Mouse (Mus musculus): ENCODE results near the gene Hid1. TPM values are rescaled to one million over a fixed set of nuclear protein-coding genes. Genes with fewer than 3 reads are reported as not detected.
A peak's percentile ranks its signal among the peaks of the same experiment; 100 is the strongest.

Hid1 gene
- polyA plus RNA-seq, 1 experiment from 2014 or later = 37.5 TPM

- H3K27me3 ChIP-seq (ENCODE audit: control insufficient read depth, insufficient read depth, low read length) = no peaks in the 10 kb centered on the region; the same call in 1 of the 2 replicates
- H3K4me3 ChIP-seq (ENCODE audit: low read depth, low read length) = no peak overlapping the region
- DNase-seq (ENCODE audit: low spot score) = no peak
- H3K27ac ChIP-seq (replicated peaks) = no peak overlapping the region
- ATAC-seq (ENCODE audit: low FRiP score, low TSS enrichment) = no peak
- H3K9me3 ChIP-seq (ENCODE audit: control insufficient read depth, low read length) = no peaks in the 10 kb centered on the region
- no peak overlapping the region for H3K4me2 ChIP-seq (replicated peaks; ENCODE audit: low read depth)
- H3K36me3 ChIP-seq (ENCODE audit: control insufficient read depth, insufficient read depth, low read length) = no peaks in the 10 kb centered on the region
- H3K4me1 ChIP-seq (replicated peaks; ENCODE audit: control insufficient read depth, insufficient read depth) = no peaks in the 10 kb centered on the region
- WGBS = 53% methylated on average over 7 of the region's 7 CpGs
- H3K9ac ChIP-seq (ENCODE audit: low read length) = no peak overlapping the region
- no peak for TF ChIP-seq CTCF (IDR thresholded peaks at IDR 0.05; ENCODE audit: low read depth)
Measured at GRCm38 (mm10) chr11:115370368-115370767, 2.8 kb upstream of the Hid1 start.

GRCm38 (mm10) chr11:115366706-115367394, 706 bp downstream of the Hid1 start:
- H3K36me3 ChIP-seq (ENCODE audit: control insufficient read depth, insufficient read depth, low read length) = no peaks in the 10 kb centered on the region

GRCm38 (mm10) chr11:115366039-115366705, 1.4 kb downstream of the Hid1 start:
- Histone ChIP-seq H3K4me1 (replicated peaks; ENCODE audit: control insufficient read depth, insufficient read depth) (no peaks in the 10 kb centered on the region), H3K4me2 (replicated peaks; ENCODE audit: low read depth) (peak overlapping the region; percentile 80), H3K36me3 (ENCODE audit: control insufficient read depth, insufficient read depth, low read length) (no peaks in the 10 kb centered on the region), H3K27me3 (ENCODE audit: control insufficient read depth, insufficient read depth, low read length) (no peaks in the 10 kb centered on the region; the same call in 1 of the 2 replicates), H3K27ac (replicated peaks) (peak overlapping the region; percentile 75), H3K4me3 (ENCODE audit: low read depth, low read length) (peak overlapping the region; percentile 56), H3K9me3 (ENCODE audit: control insufficient read depth, low read length) (no peaks in the 10 kb centered on the region), H3K9ac (ENCODE audit: low read length) (0 out of 2 replicates have a peak overlapping the region, but pooled peaks have one; percentile 64)
- WGBS = 40% methylated on average over 7 of the region's 7 CpGs
- TF ChIP-seq CTCF (IDR thresholded peaks at IDR 0.05; ENCODE audit: low read depth) (no peak), EP300 (optimal IDR thresholded peaks at IDR 0.05) (no peak)
- DNase-seq (ENCODE audit: low spot score) (no peak), ATAC-seq (ENCODE audit: low FRiP score, low TSS enrichment) (no peak)

More at GRCm38 (mm10) chr11:115366706-115367394, 706 bp downstream of the Hid1 start:
- H3K27ac ChIP-seq (replicated peaks) = peak overlapping the region; percentile 75
- H3K4me1 ChIP-seq (replicated peaks; ENCODE audit: control insufficient read depth, insufficient read depth) = no peaks in the 10 kb centered on the region
- peak; percentile 33 for ATAC-seq (ENCODE audit: low FRiP score, low TSS enrichment)
- H3K9ac ChIP-seq (ENCODE audit: low read length) = peak overlapping the region; percentile 64
- peak overlapping the region; percentile 56 for H3K4me3 ChIP-seq (ENCODE audit: low read depth, low read length)
- H3K4me2 ChIP-seq (replicated peaks; ENCODE audit: low read depth) = peak overlapping the region; percentile 80
- peak; percentile 78 for DNase-seq (ENCODE audit: low spot score)
- H3K27me3 ChIP-seq (ENCODE audit: control insufficient read depth, insufficient read depth, low read length) = no peaks in the 10 kb centered on the region; the same call in 1 of the 2 replicates
- no peaks in the 10 kb centered on the region for H3K9me3 ChIP-seq (ENCODE audit: control insufficient read depth, low read length)
- 4% methylated on average over 28 of the region's 28 CpGs for WGBS
- TF ChIP-seq CTCF (IDR thresholded peaks at IDR 0.05; ENCODE audit: low read depth) (no peak), EP300 (optimal IDR thresholded peaks at IDR 0.05) (no peak)

- H3K9me3 ChIP-seq (ENCODE audit: control insufficient read depth, low read length) = no peaks in the 10 kb centered on the region
- TF ChIP-seq CTCF (IDR thresholded peaks at IDR 0.05; ENCODE audit: low read depth) (no peak), EP300 (optimal IDR thresholded peaks at IDR 0.05) (no peak)
- H3K36me3 ChIP-seq (ENCODE audit: control insufficient read depth, insufficient read depth, low read length) = no peaks in the 10 kb centered on the region
- no peaks in the 10 kb centered on the region for H3K4me1 ChIP-seq (replicated peaks; ENCODE audit: control insufficient read depth, insufficient read depth)
- H3K4me2 ChIP-seq (replicated peaks; ENCODE audit: low read depth) = no peak overlapping the region
- peak overlapping the region; percentile 75 for H3K27ac ChIP-seq (replicated peaks)
- no peaks in the 10 kb centered on the region; the same call in 1 of the 2 replicates for H3K27me3 ChIP-seq (ENCODE audit: control insufficient read depth, insufficient read depth, low read length)
- peak; percentile 54; the same call in 1 of the 2 replicates for ATAC-seq (ENCODE audit: low FRiP score, low TSS enrichment)
- DNase-seq (ENCODE audit: low spot score) = peak; percentile 74
- H3K9ac ChIP-seq (ENCODE audit: low read length) = no peak overlapping the region
- H3K4me3 ChIP-seq (ENCODE audit: low read depth, low read length) = no peak overlapping the region
- 82% methylated on average over 3 of the region's 3 CpGs for WGBS
Measured at GRCm38 (mm10) chr11:115364136-115364535, 3.4 kb downstream of the Hid1 start.

GRCm38 (mm10) chr11:115359726-115360125, 7.8 kb downstream of the Hid1 start:
- ATAC-seq (ENCODE audit: low FRiP score, low TSS enrichment) (0 out of 2 replicates have a peak, but pooled peaks have one; percentile 4), DNase-seq (ENCODE audit: low spot score) (no peak)
- no peaks in the 10 kb centered on the region for H3K27me3 ChIP-seq (ENCODE audit: control insufficient read depth, insufficient read depth, low read length)
- H3K27ac ChIP-seq (replicated peaks) = peak overlapping the region; percentile 45
- no peaks in the 10 kb centered on the region for H3K4me1 ChIP-seq (replicated peaks; ENCODE audit: control insufficient read depth, insufficient read depth)
- no peak overlapping the region for H3K4me3 ChIP-seq (ENCODE audit: low read depth, low read length)
- TF ChIP-seq EP300 (optimal IDR thresholded peaks at IDR 0.05) (no peak), CTCF (IDR thresholded peaks at IDR 0.05; ENCODE audit: low read depth) (peak; percentile 57)
- no peaks in the 10 kb centered on the region for H3K36me3 ChIP-seq (ENCODE audit: control insufficient read depth, insufficient read depth, low read length)
- WGBS = 69% methylated on average over 6 of the region's 6 CpGs
- no peak overlapping the region for H3K4me2 ChIP-seq (replicated peaks; ENCODE audit: low read depth)
- 0 out of 2 replicates have a peak overlapping the region, but pooled peaks have one; percentile 8 for H3K9ac ChIP-seq (ENCODE audit: low read length)
- H3K9me3 ChIP-seq (ENCODE audit: control insufficient read depth, low read length) = no peaks in the 10 kb centered on the region

GRCm38 (mm10) chr11:115359293-115359692, 8.3 kb downstream of the Hid1 start:
- H3K9ac ChIP-seq (ENCODE audit: low read length) = no peak overlapping the region
- no peaks in the 10 kb centered on the region for H3K36me3 ChIP-seq (ENCODE audit: control insufficient read depth, insufficient read depth, low read length)
- H3K4me3 ChIP-seq (ENCODE audit: low read depth, low read length) = no peak overlapping the region
- DNase-seq (ENCODE audit: low spot score) (peak; percentile 40), ATAC-seq (ENCODE audit: low FRiP score, low TSS enrichment) (peak; percentile 27)
- no peak overlapping the region for H3K4me2 ChIP-seq (replicated peaks; ENCODE audit: low read depth)
- H3K9me3 ChIP-seq (ENCODE audit: control insufficient read depth, low read length) = no peaks in the 10 kb centered on the region
- TF ChIP-seq EP300 (optimal IDR thresholded peaks at IDR 0.05) (no peak), CTCF (IDR thresholded peaks at IDR 0.05; ENCODE audit: low read depth) (no peak)
- WGBS = 27% methylated on average over 3 of the region's 3 CpGs
- H3K27ac ChIP-seq (replicated peaks) = peak overlapping the region; percentile 45
- no peaks in the 10 kb centered on the region for H3K4me1 ChIP-seq (replicated peaks; ENCODE audit: control insufficient read depth, insufficient read depth)
- no peaks in the 10 kb centered on the region for H3K27me3 ChIP-seq (ENCODE audit: control insufficient read depth, insufficient read depth, low read length)

Data from stomach, postnatal 0 days (tissue).